Mouse (Mus musculus) heart, embryonic 14.5 days (tissue): Measurements from ENCODE around the gene Arhgef17. TPM values are rescaled to one million over a fixed set of nuclear protein-coding genes. Genes with fewer than 3 reads are reported as not detected.

Experiments used
- ATAC-seq: fragments of 200-750 bp; cut with Nextera tagmentation; 2 replicates; pipeline ENCODE4 v1.8.0; 2017; ENCODE audit warnings: low read depth, moderate TSS enrichment; ENCODE audit not compliant: insufficient number of reproducible peaks, insufficient read depth, low FRiP score
- H3K27ac ChIP-seq, 2 experiments: fragments of 200-500 bp in 1 of 2; fragments of 300-500 bp in 1 of 2; sonication (generic) in 1 of 2; replicated peaks in 1 of 2; 2 replicates each; pipeline ENCODE4 v1.5.1; 2012 to 2014; ENCODE audit warnings: low read depth in 2 of 2, low read length in 2 of 2, control low read depth in 1 of 2, mild to moderate bottlenecking in 1 of 2, mixed read lengths in 1 of 2; ENCODE audit not compliant: control insufficient read depth in 1 of 2, insufficient read depth in 1 of 2
- H3K27me3 ChIP-seq: fragments of 300-500 bp; sonication (generic); 2 replicates; pipeline ENCODE4 v1.6.1; 2014; ENCODE audit warnings: mild to moderate bottlenecking, low read length, control low read depth; ENCODE audit not compliant: control insufficient read depth, insufficient read depth
- H3K36me3 ChIP-seq: fragments of 300-500 bp; sonication (generic); 2 replicates; pipeline ENCODE4 v1.6.1; 2014; ENCODE audit warnings: mild to moderate bottlenecking, control low read depth, low read length, mixed read lengths; ENCODE audit not compliant: control insufficient read depth, insufficient read depth
- H3K4me1 ChIP-seq, 2 experiments: fragments of 200-500 bp in 1 of 2; fragments of 300-500 bp in 1 of 2; sonication (generic) in 1 of 2; 2 replicates each; pipeline ENCODE4 v1.6.1; 2012 to 2014; ENCODE audit warnings: low read length in 2 of 2, control low read depth in 1 of 2, mixed read lengths in 1 of 2; ENCODE audit not compliant: control insufficient read depth in 2 of 2, insufficient read depth in 2 of 2
- H3K4me2 ChIP-seq: fragments of 300-500 bp; sonication (generic); 2 replicates; pipeline ENCODE4 v1.6.1; 2014; ENCODE audit warnings: mild to moderate bottlenecking, low read length
- H3K4me3 ChIP-seq, 2 experiments: fragments of 200-500 bp in 1 of 2; fragments of 300-500 bp in 1 of 2; sonication (generic) in 1 of 2; 2 replicates each; pipeline ENCODE4 v1.5.1; 2012 to 2014; ENCODE audit warnings: low read length in 2 of 2, mild to moderate bottlenecking in 2 of 2, control low read depth in 1 of 2, low read depth in 1 of 2, moderate library complexity in 1 of 2; ENCODE audit not compliant: control insufficient read depth in 1 of 2, insufficient read depth in 1 of 2
- H3K9ac ChIP-seq: fragments of 300-500 bp; sonication (generic); 2 replicates; pipeline ENCODE4 v1.6.1; 2014; ENCODE audit warnings: mild to moderate bottlenecking, low read length
- H3K9me3 ChIP-seq: fragments of 300-500 bp; sonication (generic); 2 replicates; pipeline ENCODE4 v1.6.1; 2016; ENCODE audit warnings: low read length, control low read depth; ENCODE audit not compliant: control insufficient read depth
- WGBS: fragments of 180-500 bp; shearing (Covaris S2); extraction: QIAGEN DNeasy Blood & Tissue Kit; methylation state at CpG from one replicate; pipeline ENCODE4 v1.1.7; 2014; 5-methylcytosine and 5-hydroxymethylcytosine counted together
- polyA plus RNA-seq: library from polyadenylated mRNA; unstranded; fragments of >200 nt; fragmentation: Nextera tagmentation; extraction: Ambion mirVana; gene quantifications from 2 replicates; pipeline ENCODE4 v1.2.1, GENCODE M21; 2014

Arhgef17 gene
- polyA plus RNA-seq, 1 experiment from 2014 or later, result 8.9 TPM

DNA sequence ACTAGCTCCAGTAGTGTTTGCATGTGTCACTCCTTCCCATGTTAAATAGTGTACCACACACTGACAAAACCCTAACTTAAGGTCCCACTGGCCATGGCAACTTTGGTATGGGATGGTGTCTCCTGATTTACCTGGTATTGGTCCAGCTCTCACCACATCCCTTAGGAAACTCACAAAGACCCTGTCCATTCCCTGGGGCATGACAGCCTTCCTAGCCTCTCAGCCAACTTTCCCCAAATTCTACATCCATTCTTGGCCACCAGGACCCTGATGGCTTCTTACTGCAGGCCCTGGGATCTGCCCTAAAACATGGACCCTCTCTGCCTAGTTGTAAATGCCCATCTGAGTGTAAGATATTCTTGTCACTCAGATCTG is 86.9 kb downstream of the Arhgef17 start:
- peaks cover 17 to 22% of the 10 kb centered on the region in 2 experiments for H3K4me1 ChIP-seq
- peaks cover 11% of the 10 kb centered on the region; the same call in 1 of the 2 replicates for H3K36me3 ChIP-seq
- no peak overlapping the region for H3K9ac ChIP-seq
- ATAC-seq, result no peak
- peak overlapping the region; percentile 40 to 62 for H3K27ac ChIP-seq
- H3K9me3 ChIP-seq, result no peaks in the 10 kb centered on the region
- H3K4me2 ChIP-seq, result no peak overlapping the region
- no peaks in the 10 kb centered on the region for H3K27me3 ChIP-seq
- no peak overlapping the region for H3K4me3 ChIP-seq

DNA sequence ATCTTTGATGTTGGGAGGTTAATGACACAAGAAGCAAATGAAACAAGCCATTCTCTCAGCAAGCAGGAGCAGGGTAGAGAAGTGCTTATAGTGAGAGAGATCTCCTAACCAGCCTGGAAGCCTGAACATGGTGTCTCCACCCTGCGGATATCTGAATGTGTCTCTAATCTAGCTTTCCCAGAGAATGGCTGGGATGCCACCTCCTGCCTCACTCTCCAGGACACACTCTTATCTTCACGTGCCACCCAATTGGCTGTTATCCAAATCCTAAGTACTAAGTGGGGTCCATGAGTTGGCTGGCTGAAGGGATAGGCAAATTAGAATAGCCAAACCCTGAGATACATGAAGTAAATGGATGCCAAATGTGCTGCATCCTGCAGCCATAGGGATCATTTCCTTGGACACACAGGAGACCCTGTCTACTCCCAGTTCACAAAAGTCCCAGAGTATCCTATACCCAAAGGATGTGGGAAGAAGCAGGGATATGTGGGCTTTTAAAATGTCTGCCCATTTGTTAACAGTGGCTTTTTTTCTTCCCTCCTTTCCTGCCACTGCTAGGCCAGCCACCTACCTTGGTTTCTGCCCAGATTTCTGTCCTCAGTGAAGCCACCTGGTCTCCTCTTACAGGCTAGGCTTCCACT is 87.4 kb downstream of the Arhgef17 start:
- WGBS, result 11% methylated on average over 2 of the region's 2 CpGs
- Histone ChIP-seq H3K36me3 (peaks cover 11% of the 10 kb centered on the region; the same call in 1 of the 2 replicates), H3K4me1 (peaks cover 19 to 27% of the 10 kb centered on the region in 2 experiments), H3K27ac (peak overlapping the region; percentile 31 to 62; a peak in 3 of 4 replicates), H3K4me2 (peak overlapping the region; percentile 7; the same call in 1 of the 2 replicates), H3K9ac (no peak overlapping the region), H3K27me3 (no peaks in the 10 kb centered on the region), H3K9me3 (no peaks in the 10 kb centered on the region), H3K4me3 (no peak overlapping the region)
- ATAC-seq, result no peak

DNA sequence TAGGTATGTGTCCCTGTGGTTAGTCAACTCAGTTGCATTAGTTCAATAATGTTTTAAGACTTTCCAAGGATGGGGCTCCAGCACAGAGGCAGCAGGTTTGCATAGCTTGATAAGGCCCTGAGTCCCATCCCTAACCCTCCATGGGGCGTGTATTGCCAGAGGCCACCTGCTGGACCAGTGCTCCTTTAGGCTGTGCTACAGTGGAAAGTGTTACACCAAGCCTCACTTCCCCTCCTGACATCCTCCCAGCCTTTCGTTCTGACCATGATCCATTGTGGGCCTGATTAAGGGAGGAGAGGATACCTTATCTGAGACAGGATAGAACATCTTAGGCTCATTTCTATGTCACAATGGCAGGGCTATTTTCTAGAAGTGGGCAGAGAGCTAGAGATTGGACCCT is 88.0 kb downstream of the Arhgef17 start:
- Histone ChIP-seq H3K27me3 (no peaks in the 10 kb centered on the region), H3K4me3 (no peak overlapping the region), H3K9ac (no peak overlapping the region), H3K36me3 (peaks cover 11% of the 10 kb centered on the region; the same call in 1 of the 2 replicates), H3K9me3 (no peaks in the 10 kb centered on the region), H3K4me2 (peak overlapping the region; percentile 7; the same call in 1 of the 2 replicates), H3K4me1 (peaks cover 20 to 33% of the 10 kb centered on the region in 2 experiments), H3K27ac (peak overlapping the region; percentile 31 to 62; a peak in 1 of 4 replicates)
- ATAC-seq, result no peak
- whole genome bisulfite sequencing, result 48% methylated on average over 2 of the region's 2 CpGs

DNA sequence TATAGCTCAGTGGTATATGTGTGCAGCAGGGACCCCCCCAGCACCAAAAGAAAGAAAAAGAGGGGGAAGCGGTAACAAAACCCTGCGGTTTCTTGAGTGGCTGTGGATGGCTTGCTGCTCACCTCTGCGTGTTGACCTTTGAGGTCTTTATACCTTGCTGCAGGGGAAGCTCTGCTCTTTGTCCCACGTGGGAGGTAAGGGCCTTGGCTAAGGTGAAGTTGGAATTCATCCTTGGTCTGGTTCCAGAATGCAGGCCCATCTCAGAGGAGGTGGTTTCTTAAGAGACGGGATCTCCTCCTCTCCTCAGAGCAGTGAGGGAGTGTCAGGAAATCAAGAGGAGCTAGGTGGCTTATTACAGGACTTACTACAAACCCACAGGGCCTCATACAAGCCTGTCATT is 89.7 kb downstream of the Arhgef17 start:
- Histone ChIP-seq H3K4me1 (peaks cover 22 to 36% of the 10 kb centered on the region in 2 experiments), H3K27ac (no peak overlapping the region), H3K27me3 (no peaks in the 10 kb centered on the region), H3K36me3 (peaks cover 15% of the 10 kb centered on the region), H3K4me3 (no peak overlapping the region), H3K9me3 (no peaks in the 10 kb centered on the region), H3K9ac (no peak overlapping the region), H3K4me2 (no peak overlapping the region)
- WGBS, result 92% methylated on average over 5 of the region's 5 CpGs
- no peak for ATAC-seq

DNA sequence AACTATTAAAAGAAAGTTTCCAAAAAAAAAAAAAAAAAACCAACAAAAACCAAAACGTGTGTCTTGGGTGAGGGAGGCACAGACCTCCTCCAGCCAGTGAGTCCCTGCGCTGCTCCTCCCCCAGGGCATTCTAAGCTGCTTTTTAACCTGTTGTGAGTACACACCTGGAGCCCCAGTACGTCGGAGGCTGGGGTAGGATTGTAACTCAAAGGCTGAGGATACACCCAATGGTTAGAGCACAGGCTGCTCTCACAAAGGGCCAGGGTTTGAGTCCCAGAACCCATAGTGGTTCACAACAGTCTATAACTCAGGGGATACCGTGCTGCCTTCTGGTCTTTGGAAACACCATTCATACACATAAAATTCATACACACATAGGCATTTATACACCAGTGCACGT is 90.3 kb downstream of the Arhgef17 start:
- no peak overlapping the region for H3K4me3 ChIP-seq
- ATAC-seq, result no peak
- peaks cover 21% of the 10 kb centered on the region for H3K36me3 ChIP-seq
- H3K27ac ChIP-seq, result no peak overlapping the region
- no peaks in the 10 kb centered on the region for H3K9me3 ChIP-seq
- H3K4me2 ChIP-seq, result no peak overlapping the region
- no peaks in the 10 kb centered on the region for H3K27me3 ChIP-seq
- peaks cover 22 to 36% of the 10 kb centered on the region in 2 experiments for H3K4me1 ChIP-seq
- 90% methylated on average over 6 of the region's 6 CpGs for WGBS
- no peak overlapping the region for H3K9ac ChIP-seq

DNA sequence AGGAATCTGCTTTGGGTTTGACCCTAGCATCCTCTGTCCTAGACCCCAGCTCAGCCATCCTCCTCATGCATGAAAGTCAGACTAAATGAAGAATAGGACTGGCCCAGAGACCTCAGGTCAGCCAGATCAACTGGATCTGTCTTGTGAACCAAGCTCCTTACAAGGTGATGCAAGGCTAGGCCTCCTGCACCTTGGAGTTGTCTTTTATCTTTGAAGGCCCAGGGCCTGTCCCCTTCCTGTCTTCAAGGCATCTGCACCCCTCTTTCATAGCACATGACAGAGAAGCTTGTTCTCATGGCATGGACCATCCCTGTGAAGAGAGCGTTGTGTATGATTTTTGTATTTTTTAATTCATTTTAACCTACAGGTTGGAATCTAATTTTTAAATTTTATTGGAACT is 91.0 kb downstream of the Arhgef17 start:
- Histone ChIP-seq H3K9me3 (no peaks in the 10 kb centered on the region), H3K27me3 (no peaks in the 10 kb centered on the region), H3K4me3 (no peak overlapping the region), H3K27ac (no peak overlapping the region), H3K4me1 (peaks cover 22 to 36% of the 10 kb centered on the region in 2 experiments), H3K4me2 (no peak overlapping the region), H3K9ac (no peak overlapping the region), H3K36me3 (peaks cover 28% of the 10 kb centered on the region)
- 98% methylated on average over 1 of the region's 1 CpGs for WGBS
- ATAC-seq, result no peak

DNA sequence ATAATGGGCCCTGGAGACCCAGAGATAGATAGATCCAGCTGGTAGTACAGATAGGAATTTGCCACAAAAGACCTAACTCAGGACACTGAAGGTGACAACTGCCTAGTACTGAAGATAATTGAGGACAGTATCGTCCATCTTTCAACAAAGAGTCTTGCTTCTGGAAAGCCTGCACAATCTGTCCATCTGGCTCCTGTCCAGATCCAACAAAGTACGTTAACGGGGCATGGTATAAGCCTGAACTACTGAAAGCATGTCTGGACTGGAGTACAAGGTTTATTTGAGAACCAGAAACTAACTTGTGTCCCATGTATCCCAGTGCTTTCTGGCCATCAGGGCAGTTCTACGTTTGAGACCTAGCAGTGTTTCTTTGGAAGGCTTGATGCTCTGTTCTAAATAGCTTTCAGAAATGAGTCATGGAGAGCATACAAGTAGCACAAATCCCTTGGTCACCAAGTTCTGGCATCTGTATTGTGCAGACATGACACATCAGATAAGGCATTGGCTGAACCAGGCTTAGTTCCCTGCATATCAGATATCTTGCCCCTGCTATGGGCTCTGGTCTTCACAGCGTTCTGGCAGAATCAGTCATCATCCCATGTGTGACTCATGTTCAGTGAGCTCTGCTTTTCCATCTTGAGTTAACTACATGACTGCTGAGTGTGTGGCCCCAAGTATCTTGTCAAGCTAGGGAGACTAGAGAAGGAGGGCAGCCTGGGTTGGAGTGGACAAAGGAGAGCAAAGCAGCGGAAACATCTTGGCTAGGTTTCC is 92.1 kb downstream of the Arhgef17 start:
- H3K4me2 ChIP-seq, result no peak overlapping the region
- H3K27me3 ChIP-seq, result no peaks in the 10 kb centered on the region
- no peak overlapping the region for H3K4me3 ChIP-seq
- ATAC-seq, result 0 out of 2 replicates have a peak, but pooled peaks have one; percentile 9
- H3K36me3 ChIP-seq, result peaks cover 38% of the 10 kb centered on the region
- H3K9me3 ChIP-seq, result no peaks in the 10 kb centered on the region
- H3K4me1 ChIP-seq, result peaks cover 15 to 28% of the 10 kb centered on the region in 2 experiments
- peak overlapping the region in 1 of 2 experiments; percentile 16; a peak in 1 of 4 replicates for H3K27ac ChIP-seq
- WGBS, result 41% methylated on average over 6 of the region's 6 CpGs
- no peak overlapping the region for H3K9ac ChIP-seq
